Mouse (Mus musculus) small intestine, adult 2 months (tissue): ENCODE results near the gene Ppp4r1.

Experiments used
- CTCF ChIP-seq: fragments of 200-500 bp; IDR thresholded peaks from 2 replicates; pipeline ENCODE4 v1.5.1; 2012; ENCODE audit warnings: low read depth, mild to moderate bottlenecking, control low read depth, inconsistent platforms, low read length, moderate library complexity, mixed read lengths; ENCODE audit not compliant: insufficient replicate concordance, insufficient read length; ENCODE audit errors: extremely low read depth
- POLR2A ChIP-seq: fragments of 200-500 bp; IDR thresholded peaks from 2 replicates; pipeline ENCODE4 v1.6.1; 2012; ENCODE audit warnings: low read depth, mild to moderate bottlenecking, control low read depth, inconsistent platforms, low read length, moderate library complexity

DNA sequence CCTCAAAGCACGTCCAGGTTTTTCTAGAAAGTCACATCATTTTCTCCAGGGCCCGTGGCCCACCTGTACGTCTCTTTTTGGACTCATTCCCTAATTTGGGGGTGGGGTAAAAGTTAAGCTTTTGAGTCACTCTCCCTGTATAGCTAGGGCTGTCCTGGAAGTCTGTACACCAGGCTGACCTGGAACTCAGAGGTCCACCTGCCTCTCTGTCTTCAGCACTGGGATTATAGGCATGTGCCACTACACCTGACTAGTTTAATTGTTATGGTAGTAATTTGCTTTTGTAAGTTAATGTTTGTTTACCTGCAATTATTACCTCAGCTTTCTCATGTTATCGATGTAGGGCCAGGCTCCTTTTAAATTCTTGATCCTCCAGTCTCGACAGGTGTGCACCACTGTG lies 40.0 kb downstream of the Ppp4r1 start:
- TF ChIP-seq CTCF (no peak), POLR2A (no peak)
